Mouse (Mus musculus): ENCODE data around the gene Actl7a. TPM values are rescaled to one million over a fixed set of nuclear protein-coding genes. Genes with fewer than 3 reads are reported as not detected.

Gene Actl7a
- polyA plus RNA-seq, 1 experiment from 2014 or later = not detected

- Histone ChIP-seq H3K4me3 (ENCODE audit: low read depth, low read length) (no peak overlapping the region), H3K9me3 (ENCODE audit: control insufficient read depth, low read length) (no peaks in the 10 kb centered on the region), H3K4me1 (replicated peaks; ENCODE audit: control insufficient read depth, insufficient read depth) (no peaks in the 10 kb centered on the region), H3K27ac (replicated peaks) (no peak overlapping the region), H3K4me2 (replicated peaks; ENCODE audit: low read depth) (no peak overlapping the region), H3K36me3 (ENCODE audit: control insufficient read depth, insufficient read depth, low read length) (0 out of 2 replicates have a peak, but pooled peaks cover 3% of the 10 kb centered on the region), H3K9ac (ENCODE audit: low read length) (no peak overlapping the region), H3K27me3 (ENCODE audit: control insufficient read depth, insufficient read depth, low read length) (no peaks in the 10 kb centered on the region)
- ATAC-seq (ENCODE audit: low FRiP score, low TSS enrichment) (no peak), DNase-seq (ENCODE audit: low spot score) (no peak)
- WGBS = 79% methylated on average over 2 of the region's 2 CpGs
- TF ChIP-seq EP300 (optimal IDR thresholded peaks at IDR 0.05) (no peak), CTCF (IDR thresholded peaks at IDR 0.05; ENCODE audit: low read depth) (no peak)
These were observed 3.1 kb downstream of the Actl7a start for GRCm38 (mm10) chr4:56746345-56746744.

- Histone ChIP-seq H3K27me3 (ENCODE audit: control insufficient read depth, insufficient read depth, low read length) (no peaks in the 10 kb centered on the region), H3K36me3 (ENCODE audit: control insufficient read depth, insufficient read depth, low read length) (peaks cover 3% of the 10 kb centered on the region; the same call in 1 of the 2 replicates), H3K9ac (ENCODE audit: low read length) (no peak overlapping the region), H3K27ac (replicated peaks) (no peak overlapping the region), H3K4me3 (ENCODE audit: low read depth, low read length) (no peak overlapping the region), H3K9me3 (ENCODE audit: control insufficient read depth, low read length) (no peaks in the 10 kb centered on the region), H3K4me1 (replicated peaks; ENCODE audit: control insufficient read depth, insufficient read depth) (no peaks in the 10 kb centered on the region), H3K4me2 (replicated peaks; ENCODE audit: low read depth) (no peak overlapping the region)
- TF ChIP-seq CTCF (IDR thresholded peaks at IDR 0.05; ENCODE audit: low read depth) (no peak), EP300 (optimal IDR thresholded peaks at IDR 0.05) (no peak)
- DNase-seq (ENCODE audit: low spot score) (no peak), ATAC-seq (ENCODE audit: low FRiP score, low TSS enrichment) (no peak)
- WGBS = 96% methylated on average over 9 of the region's 9 CpGs
These were observed 4.2 kb downstream of the Actl7a start for GRCm38 (mm10) chr4:56747456-56747855.

- H3K4me3 ChIP-seq (ENCODE audit: low read depth, low read length) = no peak overlapping the region
- no peak overlapping the region for H3K4me2 ChIP-seq (replicated peaks; ENCODE audit: low read depth)
- no peaks in the 10 kb centered on the region for H3K9me3 ChIP-seq (ENCODE audit: control insufficient read depth, low read length)
- DNase-seq (ENCODE audit: low spot score) (no peak), ATAC-seq (ENCODE audit: low FRiP score, low TSS enrichment) (no peak)
- WGBS = 92% methylated on average over 5 of the region's 5 CpGs
- no peak overlapping the region for H3K27ac ChIP-seq (replicated peaks)
- H3K27me3 ChIP-seq (ENCODE audit: control insufficient read depth, insufficient read depth, low read length) = no peaks in the 10 kb centered on the region
- peaks cover 44% of the 10 kb centered on the region for H3K36me3 ChIP-seq (ENCODE audit: control insufficient read depth, insufficient read depth, low read length)
- no peak overlapping the region for H3K9ac ChIP-seq (ENCODE audit: low read length)
- H3K4me1 ChIP-seq (replicated peaks; ENCODE audit: control insufficient read depth, insufficient read depth) = no peaks in the 10 kb centered on the region
- no peak for TF ChIP-seq CTCF (IDR thresholded peaks at IDR 0.05; ENCODE audit: low read depth)
- TF ChIP-seq EP300 (optimal IDR thresholded peaks at IDR 0.05) = no peak
These were observed 12.8 kb downstream of the Actl7a start for GRCm38 (mm10) chr4:56756021-56756420.

- no peaks in the 10 kb centered on the region for H3K4me1 ChIP-seq (replicated peaks; ENCODE audit: control insufficient read depth, insufficient read depth)
- DNase-seq (ENCODE audit: low spot score) (no peak), ATAC-seq (ENCODE audit: low FRiP score, low TSS enrichment) (no peak)
- no peak overlapping the region for H3K9ac ChIP-seq (ENCODE audit: low read length)
- no peaks in the 10 kb centered on the region for H3K9me3 ChIP-seq (ENCODE audit: control insufficient read depth, low read length)
- no peaks in the 10 kb centered on the region for H3K27me3 ChIP-seq (ENCODE audit: control insufficient read depth, insufficient read depth, low read length)
- H3K36me3 ChIP-seq (ENCODE audit: control insufficient read depth, insufficient read depth, low read length) = peaks cover 49% of the 10 kb centered on the region
- 88% methylated on average over 10 of the region's 10 CpGs for WGBS
- H3K27ac ChIP-seq (replicated peaks) = no peak overlapping the region
- no peak overlapping the region for H3K4me2 ChIP-seq (replicated peaks; ENCODE audit: low read depth)
- TF ChIP-seq CTCF (IDR thresholded peaks at IDR 0.05; ENCODE audit: low read depth) (no peak), EP300 (optimal IDR thresholded peaks at IDR 0.05) (no peak)
- no peak overlapping the region for H3K4me3 ChIP-seq (ENCODE audit: low read depth, low read length)
These were observed 13.9 kb downstream of the Actl7a start for GRCm38 (mm10) chr4:56756966-56757600.

GRCm38 (mm10) chr4:56757693-56758092 is 14.5 kb downstream of the Actl7a start:
- ATAC-seq (ENCODE audit: low FRiP score, low TSS enrichment) (no peak), DNase-seq (ENCODE audit: low spot score) (no peak)
- H3K9ac ChIP-seq (ENCODE audit: low read length) = no peak overlapping the region
- TF ChIP-seq CTCF (IDR thresholded peaks at IDR 0.05; ENCODE audit: low read depth) (no peak), EP300 (optimal IDR thresholded peaks at IDR 0.05) (no peak)
- H3K27ac ChIP-seq (replicated peaks) = no peak overlapping the region
- H3K4me2 ChIP-seq (replicated peaks; ENCODE audit: low read depth) = no peak overlapping the region
- H3K4me3 ChIP-seq (ENCODE audit: low read depth, low read length) = no peak overlapping the region
- peaks cover 49% of the 10 kb centered on the region for H3K36me3 ChIP-seq (ENCODE audit: control insufficient read depth, insufficient read depth, low read length)
- WGBS = 86% methylated on average over 1 of the region's 1 CpGs
- H3K9me3 ChIP-seq (ENCODE audit: control insufficient read depth, low read length) = no peaks in the 10 kb centered on the region
- H3K27me3 ChIP-seq (ENCODE audit: control insufficient read depth, insufficient read depth, low read length) = no peaks in the 10 kb centered on the region
- H3K4me1 ChIP-seq (replicated peaks; ENCODE audit: control insufficient read depth, insufficient read depth) = no peaks in the 10 kb centered on the region

- no peaks in the 10 kb centered on the region for H3K27me3 ChIP-seq (ENCODE audit: control insufficient read depth, insufficient read depth, low read length)
- H3K9me3 ChIP-seq (ENCODE audit: control insufficient read depth, low read length) = no peaks in the 10 kb centered on the region
- no peak overlapping the region for H3K4me3 ChIP-seq (ENCODE audit: low read depth, low read length)
- DNase-seq (ENCODE audit: low spot score) = peak; percentile 41
- no peak overlapping the region for H3K4me2 ChIP-seq (replicated peaks; ENCODE audit: low read depth)
- H3K27ac ChIP-seq (replicated peaks) = no peak overlapping the region
- peak; percentile 77 for ATAC-seq (ENCODE audit: low FRiP score, low TSS enrichment)
- H3K36me3 ChIP-seq (ENCODE audit: control insufficient read depth, insufficient read depth, low read length) = peaks cover 31% of the 10 kb centered on the region
- H3K4me1 ChIP-seq (replicated peaks; ENCODE audit: control insufficient read depth, insufficient read depth) = no peaks in the 10 kb centered on the region
- no peak overlapping the region for H3K9ac ChIP-seq (ENCODE audit: low read length)
- WGBS = 62% methylated on average over 5 of the region's 5 CpGs
- TF ChIP-seq CTCF (IDR thresholded peaks at IDR 0.05; ENCODE audit: low read depth) (no peak), EP300 (optimal IDR thresholded peaks at IDR 0.05) (no peak)
These were observed 24.7 kb downstream of the Actl7a start for GRCm38 (mm10) chr4:56767861-56768284.
